Mouse (Mus musculus) liver, embryonic 13.5 days (tissue): ENCODE results near the gene Gm21188. TPM values are rescaled to one million over a fixed set of nuclear protein-coding genes. Genes with fewer than 3 reads are reported as not detected.
"Not testable (repeated sequence)": the region's sequence is repeated elsewhere in the genome, so short reads cannot be mapped to it uniquely, and the experiment has no call there.

Experiments
- ATAC-seq: fragments of 200-750 bp; cut with Nextera tagmentation; 2 replicates; pipeline ENCODE4 v1.8.0; 2017; ENCODE audit warnings: low read depth, mild to moderate bottlenecking, moderate number of reproducible peaks, moderate library complexity
- DNase-seq: peaks from one replicate; pipeline ENCODE4 v3.0.0; 2022
- H3K27ac ChIP-seq: fragments of 300-500 bp; sonication (generic); 2 replicates; pipeline ENCODE4 v1.5.1; 2015; ENCODE audit warnings: moderate library complexity, mild to moderate bottlenecking, inconsistent platforms
- H3K27me3 ChIP-seq: fragments of 300-500 bp; sonication (generic); 2 replicates; pipeline ENCODE4 v1.6.1; 2015; ENCODE audit warnings: mild to moderate bottlenecking, inconsistent platforms
- H3K36me3 ChIP-seq: fragments of 300-500 bp; sonication (generic); 2 replicates; pipeline ENCODE4 v1.6.1; 2015; ENCODE audit warnings: mild to moderate bottlenecking, inconsistent platforms
- H3K4me1 ChIP-seq: fragments of 300-500 bp; sonication (generic); replicated peaks from 2 replicates; pipeline ENCODE4 v1.6.1; 2015; ENCODE audit warnings: inconsistent platforms
- H3K4me2 ChIP-seq: fragments of 300-500 bp; sonication (generic); 2 replicates; pipeline ENCODE4 v1.6.1; 2015; ENCODE audit warnings: inconsistent platforms, mild to moderate bottlenecking, moderate library complexity
- H3K4me3 ChIP-seq: fragments of 300-500 bp; sonication (generic); replicated peaks from 2 replicates; pipeline ENCODE4 v1.5.1; 2015; ENCODE audit warnings: mild to moderate bottlenecking, inconsistent platforms
- H3K9ac ChIP-seq: fragments of 300-500 bp; sonication (generic); 2 replicates; pipeline ENCODE4 v1.6.1; 2015; ENCODE audit warnings: mild to moderate bottlenecking, inconsistent platforms
- H3K9me3 ChIP-seq: fragments of 300-500 bp; sonication (generic); replicated peaks from 2 replicates; pipeline ENCODE4 v1.6.1; 2016; ENCODE audit warnings: inconsistent platforms
- WGBS: fragments of 180-500 bp; shearing (Covaris S2); methylation state at CpG from one replicate; pipeline ENCODE4 v1.1.7; 2015; ENCODE audit not compliant: insufficient replicate concordance; 5-methylcytosine and 5-hydroxymethylcytosine counted together
- polyA plus RNA-seq: library from polyadenylated mRNA; unstranded; fragments of >200 nt; fragmentation: Nextera tagmentation; extraction: Ambion mirVana; gene quantifications from 2 replicates; pipeline ENCODE4 v1.2.1, GENCODE M21; 2015

Gene Gm21188
- polyA plus RNA-seq, 1 experiment from 2014 or later: 0.14 TPM

DNA sequence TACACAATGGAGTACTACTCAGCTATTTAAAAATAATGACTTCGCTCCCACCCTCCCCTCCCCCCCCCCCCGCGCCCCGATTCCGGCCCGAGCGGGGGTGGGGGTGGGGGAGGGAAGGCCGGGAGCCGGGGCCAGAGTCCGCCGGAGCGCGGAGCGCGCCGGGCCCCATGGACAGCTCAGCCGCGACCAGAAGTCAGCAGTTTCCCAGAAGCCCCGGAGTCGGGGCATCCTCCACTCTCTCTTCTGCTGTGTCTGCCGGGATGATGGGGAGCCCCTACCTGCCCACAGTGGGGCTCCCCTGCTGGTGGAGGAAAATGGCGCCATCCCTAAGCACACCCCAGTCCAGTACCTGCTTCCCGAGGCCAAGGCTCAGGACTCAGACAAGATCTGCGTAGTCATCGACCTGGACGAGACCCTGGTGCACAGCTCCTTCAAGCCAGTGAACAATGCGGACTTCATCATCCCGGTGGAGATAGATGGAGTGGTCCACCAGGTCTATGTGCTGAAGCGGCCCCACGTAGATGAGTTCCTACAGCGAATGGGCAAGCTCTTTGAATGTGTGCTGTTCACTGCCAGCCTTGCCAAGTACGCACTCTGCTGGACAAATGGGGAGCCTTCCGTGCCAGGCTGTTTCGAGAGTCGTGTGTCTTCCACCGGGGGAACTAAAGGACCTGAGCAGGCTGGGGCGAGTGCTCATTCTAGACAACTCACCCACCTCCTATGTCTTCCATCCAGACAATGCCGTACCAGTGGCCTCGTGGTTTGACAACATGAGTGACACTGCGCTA, 5.4 kb downstream of the Gm21188 start:
- not testable (repeated sequence) for H3K4me1 ChIP-seq, ATAC-seq, H3K4me2 ChIP-seq, H3K9ac ChIP-seq, H3K27ac ChIP-seq, H3K4me3 ChIP-seq, H3K9me3 ChIP-seq, DNase-seq, H3K36me3 ChIP-seq, H3K27me3 ChIP-seq
- WGBS: 5% methylated on average over 8 of the region's 40 CpGs

DNA sequence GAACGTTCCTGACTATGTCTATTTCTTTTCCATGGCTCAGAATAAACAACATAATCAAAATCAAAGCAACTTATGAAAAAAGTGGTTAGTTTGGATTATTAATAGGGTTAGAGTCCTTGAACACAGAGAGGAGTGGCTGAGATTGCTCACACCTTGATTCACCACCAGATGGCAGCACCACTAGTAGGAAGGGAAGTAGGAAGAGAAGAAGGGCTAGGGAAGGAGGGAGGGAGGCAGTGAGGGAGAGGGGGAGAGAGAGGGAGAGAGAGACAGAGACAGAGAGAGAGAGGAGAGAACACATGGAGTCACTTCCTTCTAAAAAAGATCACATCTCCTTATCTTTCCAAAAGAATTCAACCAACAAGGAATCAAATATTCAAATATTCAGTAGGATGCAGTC, 10.8 kb downstream of the Gm21188 start:
- peaks cover 17% of the 10 kb centered on the region for H3K27me3 ChIP-seq
- DNase-seq, ATAC-seq, H3K9me3 ChIP-seq, H3K4me3 ChIP-seq, H3K4me1 ChIP-seq, H3K27ac ChIP-seq, H3K9ac ChIP-seq, H3K36me3 ChIP-seq, H3K4me2 ChIP-seq: not testable (repeated sequence)
- WGBS: no CpG with 5 or more reads among the region's 1 CpGs

DNA sequence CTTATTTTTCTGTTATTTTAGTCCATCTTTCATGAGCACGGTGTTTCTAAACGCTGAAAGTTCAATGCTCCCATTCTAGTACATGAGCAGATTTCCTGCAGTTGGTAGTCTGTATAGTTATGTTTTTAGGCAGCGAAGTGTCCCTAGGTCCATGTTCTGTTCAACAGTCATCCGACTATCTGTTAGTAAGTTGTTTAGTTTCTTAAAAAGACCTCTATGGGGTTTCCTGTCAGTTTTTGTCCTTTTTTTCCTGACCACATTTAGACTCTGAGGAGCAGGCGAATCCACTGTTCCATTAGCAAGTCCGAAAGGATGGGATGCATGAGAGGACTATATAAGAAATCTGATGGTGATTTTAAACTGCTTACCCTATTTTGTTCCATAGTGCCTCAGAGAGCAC, 14.1 kb downstream of the Gm21188 start:
- H3K4me1 ChIP-seq: not testable (repeated sequence)
- WGBS: 7% methylated on average over 6 of the region's 6 CpGs

DNA sequence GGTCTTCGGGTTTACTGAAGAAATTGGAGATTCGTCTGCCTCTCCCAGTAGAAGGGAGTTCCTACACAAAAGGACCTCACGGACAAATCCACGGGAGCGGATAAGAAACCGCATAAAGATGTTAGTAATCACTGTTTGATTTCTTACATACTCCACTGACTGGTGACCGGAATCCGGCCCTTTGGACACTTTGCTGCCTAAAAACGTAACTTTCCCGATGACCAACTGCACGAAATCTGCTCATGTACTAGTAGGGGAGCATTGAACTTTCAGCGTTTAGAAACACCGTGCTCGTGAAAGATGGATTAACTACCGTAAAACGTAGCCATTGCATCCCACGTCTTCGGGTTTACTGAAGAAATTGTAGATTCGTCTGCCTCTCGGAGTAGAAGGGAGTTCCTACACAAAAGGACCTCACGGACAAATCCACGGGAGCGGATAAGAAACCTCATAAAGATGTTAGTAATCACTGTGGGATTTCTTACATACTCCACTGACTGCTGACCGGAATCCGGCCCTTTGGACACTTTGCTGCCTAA, 15.3 kb downstream of the Gm21188 start:
- ATAC-seq, H3K27ac ChIP-seq, H3K4me2 ChIP-seq, H3K4me3 ChIP-seq, H3K36me3 ChIP-seq, DNase-seq, H3K9me3 ChIP-seq, H3K9ac ChIP-seq, H3K4me1 ChIP-seq: not testable (repeated sequence)
- WGBS: 2% methylated on average over 23 of the region's 25 CpGs
- H3K27me3 ChIP-seq: peaks cover 33% of the 10 kb centered on the region

More for the DNA sequence above, 14.1 kb downstream of the Gm21188 start:
- not testable (repeated sequence) for ATAC-seq, H3K36me3 ChIP-seq, H3K27ac ChIP-seq, H3K4me2 ChIP-seq, H3K4me3 ChIP-seq, H3K9me3 ChIP-seq, DNase-seq, H3K9ac ChIP-seq
- peaks cover 29% of the 10 kb centered on the region for H3K27me3 ChIP-seq

DNA sequence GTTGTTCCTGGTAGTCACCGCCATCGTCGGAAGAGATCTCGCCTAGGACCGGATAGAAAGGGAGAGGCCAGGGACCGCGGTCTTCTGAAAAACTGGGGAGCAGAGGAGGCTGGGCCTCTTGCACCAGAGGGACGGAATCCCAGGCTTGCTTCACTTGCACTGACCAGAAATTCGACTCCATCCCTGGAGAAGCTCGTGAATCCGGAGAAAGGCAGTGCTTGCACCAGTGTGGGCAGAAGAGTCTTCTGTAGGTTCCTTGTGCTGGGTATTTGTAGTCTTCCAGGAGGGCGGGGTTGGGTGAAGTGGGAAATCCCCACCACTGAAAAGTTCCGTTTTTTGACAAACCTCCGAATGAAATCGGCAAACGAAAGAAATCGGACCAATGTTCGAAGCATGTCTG, 16.8 kb downstream of the Gm21188 start:
- H3K36me3 ChIP-seq, H3K4me3 ChIP-seq, H3K27ac ChIP-seq, H3K9me3 ChIP-seq, H3K9ac ChIP-seq, DNase-seq, H3K4me2 ChIP-seq, ATAC-seq, H3K4me1 ChIP-seq: not testable (repeated sequence)
- WGBS: 0% methylated on average over 8 of the region's 18 CpGs
- H3K27me3 ChIP-seq: peaks cover 36% of the 10 kb centered on the region

DNA sequence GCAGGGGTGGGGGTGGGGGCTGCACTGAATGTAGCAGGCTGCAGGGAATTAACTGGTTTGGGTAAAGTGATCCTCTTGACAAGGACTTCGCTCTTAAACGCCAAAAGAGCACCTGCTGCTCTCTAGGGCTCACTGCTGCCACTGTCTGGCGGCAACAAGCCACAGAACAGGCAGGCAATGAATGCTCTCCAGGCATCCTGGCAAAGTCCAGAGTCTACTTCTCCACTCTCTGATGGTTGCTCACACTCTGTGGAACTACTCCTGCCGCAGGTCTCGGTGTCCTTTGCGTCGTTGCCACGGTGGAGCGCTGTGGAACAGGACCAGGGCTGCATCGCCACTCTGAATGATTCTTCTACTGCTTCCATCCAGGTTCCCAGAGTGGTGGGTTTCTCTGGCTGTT, 17.4 kb downstream of the Gm21188 start:
- 4% methylated on average over 3 of the region's 10 CpGs for WGBS

DNA sequence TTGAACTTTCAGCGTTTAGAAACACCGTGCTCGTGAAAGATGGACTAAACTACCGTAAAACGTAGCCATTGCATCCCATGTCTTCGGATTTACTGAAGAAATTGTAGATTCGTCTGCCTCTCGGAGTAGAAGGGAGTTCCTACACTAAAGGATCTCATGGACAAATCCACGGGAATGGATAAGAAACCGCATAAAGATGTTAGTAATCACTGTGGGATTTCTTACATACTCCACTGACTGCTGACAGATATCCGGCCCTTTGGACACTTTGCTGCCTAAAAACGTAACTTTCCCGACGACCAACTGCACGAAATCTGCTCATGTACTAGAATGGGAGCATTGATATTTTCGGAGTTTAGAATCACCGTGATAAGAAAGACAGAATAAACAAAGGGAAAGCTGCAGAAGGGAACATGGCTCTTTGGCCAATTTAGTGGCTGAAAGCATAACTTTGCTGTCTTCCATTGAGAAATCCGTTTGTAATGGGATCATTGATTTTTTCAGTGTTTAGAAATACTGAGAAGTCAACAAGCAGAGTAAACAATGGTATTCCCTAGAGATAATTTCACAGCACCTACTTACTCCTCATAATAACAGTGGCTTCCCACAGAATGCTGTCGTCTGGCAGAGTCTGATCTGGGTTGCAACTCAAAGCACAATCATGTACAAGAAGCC, 18.3 kb downstream of the Gm21188 start:
- peaks cover 38% of the 10 kb centered on the region for H3K27me3 ChIP-seq
- not testable (repeated sequence) for H3K4me1 ChIP-seq, H3K4me2 ChIP-seq, DNase-seq, H3K9ac ChIP-seq, H3K27ac ChIP-seq, ATAC-seq, H3K9me3 ChIP-seq, H3K4me3 ChIP-seq, H3K36me3 ChIP-seq
- 2% methylated on average over 19 of the region's 19 CpGs for WGBS

More for the DNA sequence above, 17.4 kb downstream of the Gm21188 start:
- not testable (repeated sequence) for H3K4me2 ChIP-seq, H3K4me1 ChIP-seq, H3K4me3 ChIP-seq, DNase-seq, H3K27ac ChIP-seq, H3K36me3 ChIP-seq, H3K9me3 ChIP-seq, H3K9ac ChIP-seq
- H3K27me3 ChIP-seq: peaks cover 36% of the 10 kb centered on the region
- 0 out of 2 replicates have a peak, but pooled peaks have one; percentile 18 for ATAC-seq

DNA sequence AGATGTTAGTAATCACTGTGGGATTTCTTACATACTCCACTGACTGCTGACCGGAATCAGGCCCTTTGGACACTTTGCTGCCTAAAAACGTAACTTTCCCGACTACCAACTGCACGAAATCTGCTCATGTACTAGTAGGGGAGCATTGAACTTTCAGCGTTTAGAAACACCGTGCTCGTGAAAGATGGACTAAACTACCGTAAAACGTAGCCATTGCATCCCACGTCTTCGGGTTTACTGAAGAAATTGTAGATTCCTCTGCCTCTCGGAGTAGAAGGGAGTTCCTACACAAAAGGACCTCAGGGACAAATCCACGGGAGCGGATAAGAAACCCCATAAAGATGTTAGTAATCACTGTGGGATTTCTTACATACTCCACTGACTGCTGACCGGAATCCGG, 20.3 kb downstream of the Gm21188 start:
- DNase-seq, H3K27ac ChIP-seq, H3K4me1 ChIP-seq, H3K4me3 ChIP-seq, H3K36me3 ChIP-seq, H3K9me3 ChIP-seq, H3K4me2 ChIP-seq, ATAC-seq, H3K9ac ChIP-seq: not testable (repeated sequence)
- H3K27me3 ChIP-seq: peaks cover 30% of the 10 kb centered on the region
- 5% methylated on average over 16 of the region's 16 CpGs for WGBS

DNA sequence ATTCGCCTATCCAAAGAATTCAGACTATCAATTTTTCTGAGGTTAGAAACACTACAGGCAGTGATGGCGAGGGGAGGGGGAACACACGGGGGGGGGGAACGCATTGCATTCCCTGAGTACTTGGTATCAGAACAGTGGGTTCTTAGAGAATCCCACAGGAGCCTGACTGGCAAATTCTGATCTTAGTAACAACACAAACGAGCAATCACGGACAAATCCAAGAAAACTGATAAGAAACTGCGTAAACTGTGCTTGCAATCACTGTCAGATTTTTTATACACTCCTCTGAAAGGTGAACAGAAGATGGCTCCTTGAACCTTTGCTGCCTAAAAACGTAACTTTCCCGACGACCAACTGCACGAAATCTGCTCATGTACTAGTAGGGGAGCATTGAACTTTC, 24.6 kb downstream of the Gm21188 start:
- DNase-seq, H3K36me3 ChIP-seq, H3K4me2 ChIP-seq, ATAC-seq, H3K4me1 ChIP-seq, H3K27ac ChIP-seq, H3K9ac ChIP-seq, H3K4me3 ChIP-seq, H3K9me3 ChIP-seq: not testable (repeated sequence)
- 1% methylated on average over 11 of the region's 11 CpGs for WGBS
- H3K27me3 ChIP-seq: peaks cover 35% of the 10 kb centered on the region

DNA sequence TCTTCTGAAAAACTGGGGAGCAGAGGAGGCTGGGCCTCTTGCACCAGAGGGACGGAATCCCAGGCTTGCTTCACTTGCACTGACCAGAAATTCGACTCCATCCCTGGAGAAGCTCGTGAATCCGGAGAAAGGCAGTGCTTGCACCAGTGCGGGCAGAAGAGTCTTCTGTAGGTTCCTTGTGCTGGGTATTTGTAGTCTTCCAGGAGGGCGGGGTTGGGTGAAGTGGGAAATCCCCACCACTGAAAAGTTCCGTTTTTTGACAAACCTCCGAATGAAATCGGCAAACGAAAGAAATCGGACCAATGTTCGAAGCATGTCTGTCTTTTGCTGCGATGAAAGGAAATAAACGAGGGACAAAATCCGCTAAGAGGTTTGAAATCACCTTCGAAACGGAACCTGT, 25.1 kb downstream of the Gm21188 start, which contains the start of gene Gm36079:
Gene Gm36079 (minus strand): TSS at position 101 of the 400 bp plus-strand sequence.
- H3K27me3 ChIP-seq: peaks cover 33% of the 10 kb centered on the region
- H3K4me3 ChIP-seq, H3K4me2 ChIP-seq, H3K9ac ChIP-seq, H3K4me1 ChIP-seq, H3K36me3 ChIP-seq, H3K9me3 ChIP-seq, DNase-seq, H3K27ac ChIP-seq, ATAC-seq: not testable (repeated sequence)
- WGBS: 0% methylated on average over 3 of the region's 17 CpGs

DNA sequence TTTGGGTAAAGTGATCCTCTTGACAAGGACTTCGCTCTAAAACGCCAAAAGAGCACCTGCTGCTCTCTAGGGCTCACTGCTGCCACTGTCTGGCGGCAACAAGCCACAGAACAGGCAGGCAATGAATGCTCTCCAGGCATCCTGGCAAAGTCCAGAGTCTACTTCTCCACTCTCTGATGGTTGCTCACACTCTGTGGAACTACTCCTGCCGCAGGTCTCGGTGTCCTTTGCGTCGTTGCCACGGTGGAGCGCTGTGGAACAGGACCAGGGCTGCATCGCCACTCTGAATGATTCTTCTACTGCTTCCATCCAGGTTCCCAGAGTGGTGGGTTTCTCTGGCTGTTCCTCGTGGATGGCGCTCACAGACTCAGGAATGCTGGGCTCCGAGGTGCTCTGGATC, 25.6 kb downstream of the Gm21188 start:
- H3K4me2 ChIP-seq: not testable (repeated sequence)
- 0% methylated on average over 3 of the region's 13 CpGs for WGBS

More for the DNA sequence above, 25.6 kb downstream of the Gm21188 start:
- not testable (repeated sequence) for ATAC-seq, H3K27ac ChIP-seq, H3K36me3 ChIP-seq, DNase-seq, H3K4me1 ChIP-seq, H3K4me3 ChIP-seq, H3K9ac ChIP-seq, H3K9me3 ChIP-seq
- H3K27me3 ChIP-seq: peaks cover 30% of the 10 kb centered on the region
